Mouse (Mus musculus) urinary bladder, postnatal 14 days (tissue): Measurements from ENCODE around the gene Stox2.
A peak's percentile ranks its signal among the peaks of the same experiment; 100 is the strongest.

Experiments
- DNase-seq: peaks from one replicate; pipeline ENCODE4 v3.0.0; 2021; ENCODE audit warnings: low spot score

The Stox2 gene

DNA sequence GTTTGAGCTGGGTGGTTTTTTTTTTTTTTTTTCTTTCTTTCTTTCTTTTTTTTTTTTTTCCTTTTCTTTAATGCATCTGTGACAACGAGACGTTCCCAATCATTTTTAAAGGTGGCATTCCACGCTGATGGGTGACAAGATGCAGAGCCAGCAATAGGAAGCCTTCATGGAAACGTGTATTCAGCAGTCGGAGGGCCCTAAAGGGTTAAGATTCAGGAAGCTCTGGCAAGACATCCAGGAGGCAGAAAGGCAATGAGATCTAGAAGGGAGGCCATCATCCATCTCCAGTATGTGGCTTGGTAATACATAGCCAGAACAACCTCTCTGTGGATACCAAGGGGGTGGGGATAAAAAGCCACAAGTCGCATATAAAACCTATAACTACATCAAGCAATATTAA is 156.5 kb downstream of the Stox2 start:
- no peak for DNase-seq

DNA sequence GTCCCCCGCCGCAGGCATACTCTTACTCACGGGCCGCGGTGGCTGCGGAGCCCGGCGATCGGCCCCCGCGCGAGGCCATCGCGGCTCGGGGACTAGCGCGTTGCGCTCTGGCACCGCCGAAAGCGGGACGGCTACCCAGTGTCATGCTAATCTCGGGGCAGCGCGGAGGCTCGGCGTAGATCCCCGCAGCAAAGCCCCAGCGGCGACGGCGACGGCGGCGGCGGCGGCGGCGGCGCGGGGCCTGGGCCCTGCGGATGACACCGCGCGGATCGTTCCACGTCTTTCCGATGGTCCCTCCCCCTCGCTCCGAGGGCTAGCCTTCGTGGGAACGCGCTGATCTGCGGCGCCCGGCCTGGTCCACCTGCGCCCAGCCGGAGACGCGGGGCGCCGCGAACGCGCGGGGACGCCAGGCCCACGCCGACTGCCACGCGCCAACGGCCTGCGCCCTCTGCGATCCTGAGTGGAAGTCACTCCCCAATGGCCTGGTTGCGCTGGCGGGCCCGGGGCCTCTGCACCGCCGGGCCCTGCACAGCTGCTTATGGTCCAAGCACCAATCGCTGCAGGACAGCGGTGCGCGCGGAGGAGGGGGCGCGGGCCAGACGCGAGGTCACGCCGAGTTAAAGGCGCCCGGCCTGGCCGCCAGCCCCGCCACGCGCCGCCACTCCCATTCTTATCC is 157.2 kb downstream of the Stox2 start:
- DNase-seq, result peak; percentile 65

DNA sequence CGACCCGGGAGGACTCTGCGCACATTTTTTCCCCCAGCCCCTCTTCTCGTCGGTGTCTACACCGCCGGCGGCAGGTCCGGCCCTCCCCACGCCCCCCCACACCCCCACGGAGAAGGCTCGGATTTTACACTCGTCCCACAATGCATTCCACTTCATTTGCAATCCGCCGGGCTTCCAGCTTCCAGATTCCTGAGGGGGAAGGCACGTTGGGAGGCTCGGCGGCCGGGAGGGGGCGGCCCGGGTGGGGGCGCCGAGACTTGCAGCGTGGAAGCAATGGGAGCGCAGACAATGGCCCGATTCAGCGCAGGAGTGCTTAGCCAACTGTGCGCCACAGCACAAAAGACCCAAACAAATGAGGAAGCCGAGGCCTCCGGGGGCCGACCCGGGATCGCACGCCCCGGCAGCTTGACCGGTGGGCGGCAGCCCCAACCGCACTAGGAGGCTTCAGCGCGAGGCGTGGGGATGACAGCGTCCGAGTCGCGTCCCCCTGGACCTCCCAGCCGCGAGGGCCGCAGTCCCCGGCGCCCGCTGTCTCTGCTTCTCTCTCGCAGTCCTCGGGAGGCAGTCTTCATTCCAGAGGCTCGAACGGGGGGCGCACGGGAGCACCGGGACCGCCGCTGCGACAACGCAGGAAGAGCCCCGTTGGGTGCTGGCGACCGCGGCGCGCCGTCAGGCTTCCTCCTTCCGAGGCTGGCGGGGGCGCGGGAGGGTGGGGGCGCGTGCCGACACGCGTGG is 157.9 kb downstream of the Stox2 start:
- peak; percentile 28 for DNase-seq

DNA sequence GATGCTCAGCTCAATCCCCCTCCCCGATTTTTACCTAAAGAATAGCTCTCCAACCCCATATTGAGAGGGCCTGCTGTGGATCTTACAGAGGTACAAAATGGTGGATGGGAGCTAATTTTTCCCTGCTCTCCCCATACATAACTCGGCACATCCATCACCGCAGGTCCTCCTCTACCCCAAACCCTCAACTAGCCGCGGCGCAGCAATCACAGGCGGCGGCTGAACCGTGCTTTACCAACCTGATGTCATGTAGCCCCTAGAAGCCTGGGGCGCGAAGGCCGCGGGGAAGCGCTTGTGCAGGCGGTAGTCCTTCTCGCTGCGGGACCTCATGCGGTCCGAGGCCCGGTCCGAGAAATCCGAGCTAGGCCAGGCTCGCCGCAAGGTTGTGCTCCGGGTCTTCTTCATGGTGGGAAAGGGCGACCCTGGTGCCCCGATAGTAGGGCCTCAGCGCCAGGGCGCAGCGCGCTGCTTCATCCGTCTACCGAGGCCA is 158.5 kb downstream of the Stox2 start:
- DNase-seq, result peak; percentile 37

DNA sequence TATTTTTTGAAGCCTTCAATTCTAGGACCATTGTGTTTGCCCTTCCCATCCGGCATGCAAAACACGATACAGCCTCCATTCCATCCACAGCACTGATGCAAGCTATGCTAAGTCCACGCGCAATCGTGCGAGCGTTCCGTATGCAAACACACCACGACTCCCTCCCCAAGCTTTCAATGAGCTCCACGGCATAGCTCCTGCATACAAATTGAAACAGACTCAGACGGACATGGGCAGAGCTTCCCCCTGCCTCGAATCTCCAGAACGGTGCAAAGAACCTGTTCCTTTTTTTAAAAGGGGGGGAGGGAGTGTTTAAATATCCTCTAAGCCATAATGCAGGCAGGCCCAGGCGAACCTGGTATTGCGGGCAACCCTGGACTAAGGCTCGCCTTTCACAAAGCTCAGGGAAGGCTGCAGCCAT is 159.0 kb downstream of the Stox2 start:
- no peak for DNase-seq

DNA sequence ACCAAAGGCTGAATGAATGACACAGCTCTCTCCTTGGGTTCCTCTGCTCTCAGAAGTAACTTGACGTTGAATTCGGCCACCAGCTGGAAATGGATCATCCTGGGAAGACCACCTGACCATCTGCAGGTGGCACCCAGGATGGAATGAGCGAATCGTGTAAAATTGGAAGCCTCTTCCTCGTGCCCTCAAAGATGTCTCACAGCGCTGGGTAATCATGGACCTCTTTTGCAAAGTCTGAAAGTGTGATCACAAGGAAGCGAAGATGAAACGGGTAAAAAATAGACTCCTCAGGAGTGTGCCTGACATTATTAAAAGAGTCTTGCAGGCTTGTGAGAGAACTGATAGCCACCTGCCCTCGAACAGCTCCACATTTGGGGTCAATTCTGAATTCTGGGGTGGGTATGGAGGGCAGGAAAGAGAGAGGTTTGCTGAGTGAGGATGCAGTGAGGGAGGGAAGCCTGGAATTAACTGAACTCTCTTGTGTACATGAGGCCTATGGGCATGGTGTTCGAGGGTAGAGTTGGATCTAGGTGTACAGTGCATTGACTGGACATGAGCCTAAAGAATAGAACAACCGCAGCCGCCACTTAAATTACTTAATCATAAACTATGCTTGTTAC is 160.0 kb downstream of the Stox2 start:
- no peak for DNase-seq

DNA sequence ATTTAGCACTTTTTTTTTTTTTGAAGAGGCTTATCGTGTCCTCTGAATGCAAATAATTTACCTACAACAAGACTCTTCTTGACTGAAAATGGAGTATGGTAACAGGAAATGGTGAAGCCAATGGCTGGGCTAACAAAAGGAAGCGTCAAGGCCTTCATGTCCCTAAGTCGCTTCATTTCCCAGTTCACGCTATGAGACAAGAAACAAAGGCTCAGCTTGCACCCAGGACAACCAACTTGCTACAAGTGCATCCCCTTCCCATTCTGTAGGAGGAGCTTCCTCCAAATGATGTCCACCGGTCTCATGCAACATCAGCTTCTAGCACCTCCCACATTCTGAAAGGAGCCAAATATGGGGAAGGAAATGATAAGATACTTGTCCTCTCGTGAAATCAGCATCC is 160.7 kb downstream of the Stox2 start:
- DNase-seq, result no peak

DNA sequence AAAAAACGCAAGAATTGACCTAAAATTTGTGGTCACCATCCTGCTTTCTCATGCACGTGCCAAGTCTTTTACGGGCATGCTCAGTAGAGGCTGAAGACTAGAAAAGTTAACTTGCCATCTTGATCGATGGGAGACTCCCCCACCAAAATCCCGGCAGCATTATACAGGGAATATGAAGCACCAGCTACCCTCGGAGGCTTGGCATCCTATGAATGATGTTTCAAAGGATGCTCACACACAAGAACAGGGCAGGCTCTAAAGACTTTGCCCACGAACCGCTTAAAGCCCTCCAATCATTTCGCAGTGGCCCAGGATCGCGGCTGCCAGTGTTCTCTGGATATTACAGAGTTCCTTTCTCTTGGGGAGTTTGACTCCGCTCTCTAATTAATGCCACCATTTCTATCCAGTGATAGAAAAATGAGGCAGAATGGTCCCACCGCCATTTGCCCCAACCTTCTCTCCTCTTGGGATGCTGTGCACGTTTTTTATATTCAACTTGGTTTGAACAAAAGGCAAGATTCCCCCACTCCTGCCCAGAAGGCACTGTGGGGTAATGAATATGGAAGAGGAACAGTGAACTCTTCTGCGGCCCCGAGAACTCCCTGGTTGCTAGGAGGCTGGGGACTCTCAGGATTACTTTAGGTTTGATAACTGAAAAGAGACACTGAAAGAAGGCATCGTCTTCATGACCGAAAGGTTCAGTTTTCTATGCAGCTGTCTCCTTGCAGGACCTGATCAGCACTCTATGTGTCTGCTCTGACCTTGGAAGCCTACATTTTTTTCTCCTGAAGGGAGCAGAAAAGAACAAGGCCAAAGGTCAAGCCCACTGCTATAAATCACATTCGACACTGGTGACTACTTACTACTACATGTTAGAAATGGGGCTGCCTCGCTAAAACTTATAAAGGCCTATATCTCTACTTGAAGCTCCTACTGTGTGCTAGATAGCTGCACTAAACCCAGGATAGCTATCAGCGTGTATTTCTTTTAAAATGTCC is 161.5 kb downstream of the Stox2 start:
- no peak for DNase-seq

DNA sequence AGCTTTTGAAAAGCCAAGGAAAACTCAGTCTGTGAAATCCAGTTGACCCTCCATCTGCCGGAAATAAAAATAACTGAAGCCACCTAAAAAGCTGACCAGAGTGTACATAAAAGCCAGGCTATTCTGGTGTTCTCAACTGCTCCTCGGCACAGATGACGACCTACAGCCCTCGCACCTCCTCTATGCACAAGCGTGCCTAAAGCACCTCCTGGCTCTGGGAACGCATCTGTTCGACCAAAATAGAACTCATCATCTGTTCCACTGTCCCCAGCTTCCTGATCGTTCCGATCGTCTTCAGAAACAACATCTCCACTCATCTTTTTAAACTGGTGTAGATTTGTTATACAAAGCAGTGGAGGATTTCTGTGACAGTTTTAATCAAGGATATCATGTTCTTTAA is 166.3 kb downstream of the Stox2 start:
- DNase-seq, result no peak

DNA sequence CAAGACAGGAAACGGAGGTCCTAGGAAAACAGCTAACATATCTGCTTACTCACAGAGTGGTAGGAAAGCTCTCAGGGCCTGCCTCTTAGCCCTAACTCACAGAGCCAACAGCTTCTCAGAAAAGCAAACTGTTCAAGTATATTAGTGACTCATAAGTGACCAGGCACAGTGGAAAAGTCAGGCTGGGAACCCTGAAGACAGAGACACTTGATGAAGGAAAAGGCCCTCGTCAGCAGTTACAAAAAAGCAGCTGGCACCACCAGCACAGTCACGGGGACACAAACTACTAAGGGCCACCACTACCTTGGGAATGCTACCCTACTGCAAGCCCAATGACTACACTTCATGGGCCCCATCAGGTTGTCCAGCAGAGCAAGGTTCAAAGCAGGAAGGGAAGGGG is 168.0 kb downstream of the Stox2 start:
- no peak for DNase-seq

DNA sequence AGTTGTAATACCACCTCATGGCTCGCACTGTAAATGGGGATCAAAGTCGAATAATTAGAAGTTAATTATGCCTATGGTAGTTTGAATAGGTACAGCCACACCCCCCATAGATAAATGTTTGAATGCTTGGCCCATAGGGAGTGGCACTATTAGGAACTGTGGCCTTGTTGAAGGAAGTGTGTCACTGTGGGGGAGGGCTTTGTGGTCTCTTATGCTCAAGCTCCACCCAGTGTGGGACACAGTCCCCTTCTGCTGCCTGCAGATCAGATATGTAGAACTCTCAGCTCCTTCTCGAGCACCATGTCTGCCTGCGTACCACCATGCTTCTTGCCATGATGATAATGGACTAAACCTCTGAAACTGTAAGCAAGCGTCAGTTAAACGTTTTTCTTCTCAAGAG is 177.2 kb downstream of the Stox2 start:
- DNase-seq, result no peak

DNA sequence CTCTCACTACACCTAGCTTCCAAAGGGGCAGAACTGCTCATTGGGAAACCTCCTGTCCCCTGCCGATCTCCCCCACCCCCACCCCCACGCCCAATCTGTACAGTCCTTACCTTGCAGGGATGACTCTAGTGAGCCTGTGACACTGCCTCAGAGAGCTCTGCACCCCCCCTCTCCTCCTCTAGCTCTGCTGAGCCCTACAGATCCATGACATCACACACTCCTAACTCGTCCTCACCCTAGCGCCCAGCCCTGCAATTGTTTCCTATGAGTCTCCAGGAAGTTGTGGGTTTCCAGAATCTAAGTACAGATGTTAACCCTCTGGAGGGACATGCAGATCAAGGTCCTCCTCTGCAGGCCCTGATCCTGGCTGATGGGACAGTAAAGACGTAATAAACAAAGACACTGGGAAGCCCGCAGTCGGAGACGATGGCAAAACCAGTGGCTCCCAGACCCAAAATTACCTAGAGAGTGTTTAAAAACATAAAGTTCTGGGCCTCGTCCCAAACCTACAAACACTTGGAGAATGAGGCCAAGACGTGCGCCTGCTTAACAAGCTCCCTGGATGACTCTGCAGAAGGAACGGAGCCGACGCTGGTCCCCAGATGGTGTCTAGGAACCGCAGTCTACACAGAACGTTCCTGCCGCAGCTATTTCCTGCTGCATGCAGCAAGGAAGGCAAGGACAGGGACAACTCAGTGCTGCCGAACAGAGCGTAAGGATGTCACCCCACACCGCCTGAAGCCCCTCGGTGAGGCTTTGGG is 177.9 kb downstream of the Stox2 start:
- DNase-seq, result peak; percentile 14

DNA sequence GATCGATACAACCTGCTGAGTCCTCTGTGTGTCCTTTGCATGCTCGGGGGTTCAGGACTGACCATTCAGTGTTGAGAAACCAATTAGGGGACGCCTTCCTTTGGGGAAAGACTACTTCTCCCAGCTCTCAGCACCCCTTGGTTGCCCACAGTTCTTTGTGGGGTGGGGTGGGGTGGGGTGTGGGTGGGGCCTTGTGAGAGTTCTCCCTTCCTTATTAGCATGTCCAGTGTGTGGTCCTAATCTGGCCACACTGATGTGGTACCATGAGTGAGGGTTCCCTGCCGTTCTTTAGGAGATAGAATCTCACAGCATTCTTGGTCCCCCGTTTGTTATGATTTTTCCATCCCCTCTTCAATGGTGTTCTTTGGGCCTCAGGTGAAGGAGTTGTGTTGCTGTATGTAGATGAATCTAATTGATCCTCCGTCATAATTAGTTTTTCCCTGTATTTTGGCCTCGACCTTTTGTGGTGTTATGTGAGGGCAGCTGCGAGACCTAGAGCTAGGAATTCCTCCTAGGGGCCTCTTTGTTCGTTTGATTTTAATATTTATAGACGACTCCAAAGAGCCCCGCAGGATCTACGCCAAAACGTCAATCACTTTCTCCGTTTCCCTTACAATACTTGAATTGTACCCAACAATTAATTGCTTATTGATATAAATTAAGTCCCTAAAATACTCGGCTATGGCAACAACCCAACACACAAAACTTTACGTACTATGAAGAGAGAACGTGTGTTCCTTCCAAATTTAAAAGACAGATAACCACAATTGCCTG is 182.9 kb downstream of the Stox2 start:
- no peak for DNase-seq

DNA sequence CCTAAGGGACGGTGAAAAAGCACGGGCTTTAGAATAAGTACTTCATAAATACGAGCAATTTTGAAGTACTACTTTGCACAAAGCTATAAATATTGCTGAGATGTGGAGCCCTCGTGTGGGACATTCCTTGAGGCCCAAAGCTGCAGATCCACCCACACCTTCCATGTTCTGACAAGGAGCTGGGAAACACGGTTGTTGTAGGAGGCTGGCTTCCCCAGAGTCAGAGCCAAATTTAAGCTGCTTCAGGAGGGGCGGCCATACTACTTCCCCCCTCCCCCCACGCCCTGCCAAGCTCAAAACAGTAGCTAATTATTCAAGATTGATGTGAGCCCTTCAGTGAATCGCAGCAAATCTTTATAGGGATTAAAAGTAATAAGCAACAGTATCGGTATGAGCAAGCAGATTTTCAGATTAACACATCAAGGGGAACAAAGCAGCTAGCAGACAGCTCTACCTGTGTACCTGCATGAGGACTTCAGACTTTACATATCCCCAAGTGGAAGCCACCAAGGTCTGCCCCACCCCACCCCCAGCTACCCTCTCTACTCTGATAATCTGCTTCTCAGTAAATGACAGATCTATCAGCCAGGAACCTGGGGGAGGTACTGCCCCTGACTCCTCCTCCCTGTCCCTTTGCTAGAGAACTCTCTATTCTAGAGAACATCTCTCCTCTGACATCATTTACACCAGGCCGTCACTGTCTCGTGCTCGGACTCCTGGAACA is 185.2 kb downstream of the Stox2 start:
- no peak for DNase-seq

DNA sequence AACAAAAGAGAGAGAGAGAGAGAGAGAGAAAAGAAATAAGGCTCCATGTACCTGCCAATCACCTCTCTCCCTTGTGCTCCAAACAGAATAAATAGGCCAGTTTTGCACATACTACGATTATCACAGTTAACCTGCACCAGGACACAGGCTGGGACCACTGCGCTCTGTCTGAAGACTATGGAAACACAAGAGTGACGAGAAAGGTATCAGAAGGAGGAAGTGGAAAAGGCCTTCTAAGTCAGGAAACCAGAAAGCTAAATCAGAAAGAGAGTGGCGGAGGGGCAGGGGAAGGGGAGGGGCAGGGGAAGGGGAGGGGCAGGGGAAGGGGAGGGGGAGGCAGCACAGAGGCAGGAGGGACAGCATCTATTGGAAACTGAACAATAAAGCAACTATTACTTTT is 195.3 kb downstream of the Stox2 start:
- no peak for DNase-seq

DNA sequence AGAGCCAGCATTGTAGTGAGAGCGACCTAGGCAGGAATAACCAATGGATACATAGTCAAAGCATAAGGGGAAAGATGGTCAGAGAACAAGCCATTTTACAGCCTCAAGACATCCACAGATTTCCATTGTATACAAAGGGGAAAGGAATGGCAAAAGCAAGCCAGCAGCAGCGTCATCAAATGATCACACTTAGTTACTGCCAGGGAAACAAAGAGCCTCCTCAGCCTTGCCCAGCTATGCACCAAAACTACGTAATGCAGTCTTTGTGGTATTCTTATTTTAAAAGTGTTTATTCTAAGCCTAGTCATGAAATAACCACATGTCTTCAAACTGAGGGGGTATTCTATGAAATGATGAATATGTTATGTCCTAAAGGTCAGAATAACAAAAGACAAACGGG is 201.0 kb downstream of the Stox2 start:
- no peak for DNase-seq

DNA sequence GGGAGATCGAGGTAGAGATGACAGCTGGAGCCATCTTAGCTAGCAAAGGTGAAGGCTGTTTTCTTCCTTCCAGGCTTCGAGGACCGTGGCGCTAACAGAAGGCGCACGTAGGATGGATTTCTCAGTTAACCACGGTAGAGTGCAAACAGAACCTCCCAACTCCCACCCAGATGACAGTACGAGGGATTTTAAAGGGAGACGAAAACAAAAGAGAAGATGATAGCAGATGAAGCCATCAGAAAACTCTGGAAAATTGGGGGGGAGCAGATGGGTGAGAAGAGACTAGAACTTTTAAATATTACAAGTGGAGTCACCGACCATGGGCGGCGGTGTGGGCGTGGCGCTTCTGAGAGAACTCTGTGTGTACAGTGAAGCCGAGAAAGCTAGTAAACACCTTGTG is 202.0 kb downstream of the Stox2 start:
- no peak for DNase-seq

DNA sequence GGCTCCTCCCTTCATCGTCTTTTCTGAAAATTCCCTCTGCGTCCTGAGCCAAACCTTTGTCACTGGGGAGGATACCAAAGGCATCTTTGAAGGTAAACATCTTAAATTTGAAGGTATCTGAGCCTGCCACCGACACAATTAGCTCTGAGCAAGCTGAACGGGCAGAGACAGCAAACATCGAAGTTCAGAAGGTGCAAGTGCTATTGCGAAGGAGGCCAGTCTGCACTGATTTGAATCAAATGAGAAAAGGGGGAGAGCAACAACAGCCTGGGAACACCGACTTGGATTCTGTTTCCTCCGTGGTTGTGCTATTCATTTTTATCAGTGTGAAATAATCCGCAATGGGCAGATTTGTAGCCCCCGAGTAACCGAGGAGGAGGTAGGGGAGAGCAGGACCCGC is 202.5 kb downstream of the Stox2 start:
- DNase-seq, result no peak

DNA sequence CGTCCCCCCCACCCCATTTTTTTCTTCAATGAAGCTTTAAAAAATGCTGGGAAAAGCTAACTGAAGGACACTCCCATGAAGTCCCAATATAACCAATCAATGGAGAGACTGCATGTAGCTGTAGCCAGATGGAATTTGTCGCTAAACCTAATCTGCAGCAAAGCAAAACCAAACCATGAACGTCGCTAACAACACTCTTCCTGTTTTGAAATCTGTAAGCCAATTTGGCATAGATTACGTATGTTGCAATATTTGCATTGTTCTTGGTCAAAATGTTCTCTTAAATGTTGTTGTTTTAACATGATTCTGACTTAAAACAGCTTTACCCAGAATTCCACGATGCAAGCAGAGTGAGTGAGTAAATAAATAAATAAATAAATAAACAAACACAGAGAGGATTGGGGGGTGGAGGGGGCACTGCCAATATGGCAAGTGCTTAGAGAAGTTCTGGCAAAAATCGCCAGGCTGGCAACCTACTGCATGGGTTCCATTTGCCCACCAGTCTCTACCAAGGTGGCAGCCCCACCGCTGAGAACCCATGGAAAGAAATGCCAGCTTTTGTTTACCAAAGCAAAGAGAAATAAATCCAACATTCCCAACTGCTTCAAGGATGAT is 203.0 kb downstream of the Stox2 start:
- no peak for DNase-seq
